Mouse (Mus musculus): Measurements from ENCODE around the gene Hspa8. TPM values are rescaled to one million over a fixed set of nuclear protein-coding genes. Genes with fewer than 3 reads are reported as not detected.
A peak's percentile ranks its signal among the peaks of the same experiment; 100 is the strongest.
"Not testable (repeated sequence)": the region's sequence is repeated elsewhere in the genome, so short reads cannot be mapped to it uniquely, and the experiment has no call there.

The Hspa8 gene
- polyA plus RNA-seq, 1 experiment from 2014 or later: 1,867 TPM

DNA sequence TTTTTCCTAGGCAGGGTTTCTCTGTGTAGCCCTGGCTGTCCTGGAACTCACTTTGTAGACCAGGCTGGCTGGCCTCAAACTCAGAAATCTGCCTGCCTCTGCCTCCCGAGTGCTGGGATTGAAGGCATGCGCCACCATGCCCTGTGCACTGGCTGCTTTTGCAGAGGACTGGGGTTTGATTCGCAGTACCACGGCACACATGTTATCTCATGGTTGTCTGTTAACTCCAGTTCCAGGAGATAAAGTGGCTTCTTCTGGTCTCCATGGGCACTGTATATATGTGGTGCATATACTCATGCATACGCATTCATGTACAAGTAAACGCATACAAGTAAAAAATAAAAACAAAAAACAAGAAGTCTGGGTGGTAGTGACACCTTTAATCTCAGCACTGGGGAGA, 14.0 kb upstream of the Hspa8 start:
- not testable (repeated sequence) for H3K27ac ChIP-seq; ATAC-seq (replicated peaks; ENCODE audit: insufficient number of reproducible peaks, insufficient read depth, low FRiP score, low read depth); H3K36me3 ChIP-seq; H3K4me3 ChIP-seq; H3K9ac ChIP-seq; H3K9me3 ChIP-seq (replicated peaks); H3K27me3 ChIP-seq; H3K4me2 ChIP-seq
- peaks cover 10% of the 10 kb centered on the region; the same call in 1 of the 2 replicates for H3K4me1 ChIP-seq (replicated peaks)
- WGBS: 91% methylated on average over 6 of the region's 6 CpGs

DNA sequence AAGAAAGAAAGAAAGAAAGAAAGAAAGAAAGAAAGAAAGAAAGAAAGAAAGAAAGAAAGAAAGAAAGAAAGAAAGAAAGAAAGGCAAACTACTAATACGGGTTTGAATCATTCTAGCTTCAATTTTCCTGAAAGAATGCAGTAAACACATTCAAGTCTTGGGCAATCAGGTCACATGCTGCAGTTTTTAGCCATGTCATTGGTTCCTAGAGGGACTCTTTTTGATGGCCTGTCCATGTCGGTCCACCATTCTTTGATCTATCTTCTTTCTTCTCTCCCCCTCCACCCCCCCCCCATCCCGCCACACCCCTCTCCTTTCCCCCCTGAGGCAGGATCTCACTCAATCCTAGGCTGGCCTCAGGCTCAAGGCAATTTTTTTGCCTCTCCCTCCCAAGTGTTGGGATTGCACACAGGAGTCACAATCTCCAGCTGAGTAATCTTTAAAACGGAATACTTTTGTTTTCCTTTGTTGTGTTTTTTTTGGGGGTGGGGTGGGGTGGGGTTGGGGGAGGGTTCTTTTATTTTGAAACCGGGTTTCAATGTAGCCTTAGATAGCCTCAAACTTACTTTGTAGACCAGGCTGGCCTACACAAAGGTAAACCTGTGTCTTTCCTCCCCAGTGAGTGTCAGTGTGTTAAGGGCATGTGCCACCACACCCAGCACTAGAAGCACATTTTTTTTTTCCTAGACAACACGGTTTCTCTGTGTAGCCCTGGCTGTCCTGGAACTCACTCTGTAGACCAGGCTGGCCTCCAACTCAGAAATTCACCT, 8.7 kb upstream of the Hspa8 start:
- H3K9me3 ChIP-seq (replicated peaks): no peaks in the 10 kb centered on the region
- H3K27me3 ChIP-seq: no peaks in the 10 kb centered on the region
- H3K4me1 ChIP-seq (replicated peaks): peaks cover 9% of the 10 kb centered on the region
- no peak overlapping the region for H3K4me3 ChIP-seq
- no peak overlapping the region for H3K9ac ChIP-seq
- no peaks in the 10 kb centered on the region for H3K36me3 ChIP-seq
- 73% methylated on average over 6 of the region's 6 CpGs for WGBS
- H3K27ac ChIP-seq: no peak overlapping the region
- ATAC-seq (replicated peaks; ENCODE audit: insufficient number of reproducible peaks, insufficient read depth, low FRiP score, low read depth): no peak
- H3K4me2 ChIP-seq: no peak overlapping the region

DNA sequence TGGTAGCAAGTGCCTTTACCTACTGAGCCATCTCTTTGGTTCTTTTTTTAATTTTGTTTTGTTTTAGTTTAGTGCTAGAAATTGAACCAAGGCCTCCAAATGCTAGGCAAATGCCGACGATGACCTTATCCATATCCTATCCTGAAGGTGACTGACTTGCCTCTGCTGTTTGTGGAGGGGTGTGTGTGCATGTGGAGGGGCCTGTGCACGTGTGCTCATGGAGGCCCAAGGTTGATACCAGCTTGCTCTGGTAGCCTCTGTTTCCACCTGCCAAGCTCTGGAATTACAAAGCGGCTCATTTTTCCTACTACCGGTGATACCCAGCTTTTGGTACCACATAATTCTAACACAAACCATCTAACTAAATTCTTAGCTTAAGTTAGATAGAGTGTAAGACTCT, 7.2 kb upstream of the Hspa8 start:
- Histone ChIP-seq H3K27me3 (no peaks in the 10 kb centered on the region), H3K27ac (no peak overlapping the region), H3K4me3 (no peak overlapping the region), H3K9me3 (replicated peaks) (no peaks in the 10 kb centered on the region), H3K4me1 (replicated peaks) (peaks cover 14% of the 10 kb centered on the region), H3K9ac (no peak overlapping the region), H3K4me2 (no peak overlapping the region), H3K36me3 (no peaks in the 10 kb centered on the region)
- WGBS: 91% methylated on average over 5 of the region's 5 CpGs
- no peak for ATAC-seq (replicated peaks; ENCODE audit: insufficient number of reproducible peaks, insufficient read depth, low FRiP score, low read depth)

GRCm38 (mm10) chr9:40794251-40794650, 6.5 kb upstream of the Hspa8 start:
- Histone ChIP-seq H3K9me3 (replicated peaks) (no peaks in the 10 kb centered on the region), H3K4me3 (no peak overlapping the region), H3K4me1 (replicated peaks) (peaks cover 20% of the 10 kb centered on the region), H3K27me3 (no peaks in the 10 kb centered on the region), H3K9ac (no peak overlapping the region), H3K27ac (no peak overlapping the region), H3K36me3 (no peaks in the 10 kb centered on the region), H3K4me2 (no peak overlapping the region)
- ATAC-seq (replicated peaks; ENCODE audit: insufficient number of reproducible peaks, insufficient read depth, low FRiP score, low read depth): no peak
- 46% methylated on average over 5 of the region's 5 CpGs for WGBS

- H3K9me3 ChIP-seq (replicated peaks): no peaks in the 10 kb centered on the region
- no peak overlapping the region for H3K4me2 ChIP-seq
- no peak overlapping the region for H3K9ac ChIP-seq
- peaks cover 24% of the 10 kb centered on the region for H3K4me1 ChIP-seq (replicated peaks)
- no peaks in the 10 kb centered on the region for H3K36me3 ChIP-seq
- no peak overlapping the region for H3K4me3 ChIP-seq
- ATAC-seq (replicated peaks; ENCODE audit: insufficient number of reproducible peaks, insufficient read depth, low FRiP score, low read depth): no peak
- H3K27me3 ChIP-seq: no peaks in the 10 kb centered on the region
- H3K27ac ChIP-seq: no peak overlapping the region
- 56% methylated on average over 5 of the region's 5 CpGs for WGBS
Measured at GRCm38 (mm10) chr9:40794926-40795325, 5.9 kb upstream of the Hspa8 start.

- Histone ChIP-seq H3K36me3 (no peaks in the 10 kb centered on the region), H3K9me3 (replicated peaks) (no peaks in the 10 kb centered on the region), H3K4me3 (no peak overlapping the region), H3K4me1 (replicated peaks) (peaks cover 24% of the 10 kb centered on the region), H3K27ac (peak overlapping the region; percentile 63; the same call in 1 of the 2 replicates), H3K27me3 (no peaks in the 10 kb centered on the region), H3K4me2 (no peak overlapping the region), H3K9ac (no peak overlapping the region)
- ATAC-seq (replicated peaks; ENCODE audit: insufficient number of reproducible peaks, insufficient read depth, low FRiP score, low read depth): no peak
- 36% methylated on average over 2 of the region's 2 CpGs for whole genome bisulfite sequencing
Measured at GRCm38 (mm10) chr9:40795562-40795961, 5.2 kb upstream of the Hspa8 start.

DNA sequence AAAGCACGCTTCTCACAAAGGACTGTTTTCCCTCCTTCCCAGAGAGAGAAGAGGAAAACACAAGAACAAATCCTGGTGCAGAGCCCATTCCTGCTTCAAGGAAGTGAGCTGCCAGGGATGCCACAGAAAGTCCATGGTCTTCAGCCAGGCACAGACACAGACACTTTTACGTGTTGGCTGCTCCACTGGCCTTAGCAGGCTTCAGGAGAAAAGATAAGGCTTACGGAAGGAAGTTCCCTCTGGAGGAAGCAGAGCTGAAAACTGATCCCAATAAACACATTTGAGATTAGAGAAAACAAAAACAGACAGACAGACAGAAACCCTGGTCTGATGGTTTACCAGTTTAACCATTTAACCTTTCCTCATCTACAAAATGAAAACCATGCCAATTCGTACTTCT, 4.7 kb upstream of the Hspa8 start:
- H3K27ac ChIP-seq: peak overlapping the region; percentile 63

GRCm38 (mm10) chr9:40798247-40798960, 2.4 kb upstream of the Hspa8 start:
- no peak for ATAC-seq (replicated peaks; ENCODE audit: insufficient number of reproducible peaks, insufficient read depth, low FRiP score, low read depth)
- Histone ChIP-seq H3K27me3 (no peaks in the 10 kb centered on the region), H3K36me3 (peaks cover 1% of the 10 kb centered on the region), H3K9me3 (replicated peaks) (no peaks in the 10 kb centered on the region), H3K4me1 (replicated peaks) (peaks cover 28% of the 10 kb centered on the region), H3K27ac (peak overlapping the region; percentile 95), H3K4me2 (no peak overlapping the region), H3K4me3 (no peak overlapping the region), H3K9ac (no peak overlapping the region)
- WGBS: 65% methylated on average over 9 of the region's 9 CpGs

More for the DNA sequence above, 4.7 kb upstream of the Hspa8 start:
- whole genome bisulfite sequencing: 39% methylated on average over 4 of the region's 4 CpGs
- no peaks in the 10 kb centered on the region for H3K9me3 ChIP-seq (replicated peaks)
- no peaks in the 10 kb centered on the region for H3K27me3 ChIP-seq
- H3K36me3 ChIP-seq: no peaks in the 10 kb centered on the region
- H3K4me3 ChIP-seq: no peak overlapping the region
- H3K9ac ChIP-seq: no peak overlapping the region
- no peak for ATAC-seq (replicated peaks; ENCODE audit: insufficient number of reproducible peaks, insufficient read depth, low FRiP score, low read depth)
- peaks cover 24% of the 10 kb centered on the region for H3K4me1 ChIP-seq (replicated peaks)
- H3K4me2 ChIP-seq: no peak overlapping the region

DNA sequence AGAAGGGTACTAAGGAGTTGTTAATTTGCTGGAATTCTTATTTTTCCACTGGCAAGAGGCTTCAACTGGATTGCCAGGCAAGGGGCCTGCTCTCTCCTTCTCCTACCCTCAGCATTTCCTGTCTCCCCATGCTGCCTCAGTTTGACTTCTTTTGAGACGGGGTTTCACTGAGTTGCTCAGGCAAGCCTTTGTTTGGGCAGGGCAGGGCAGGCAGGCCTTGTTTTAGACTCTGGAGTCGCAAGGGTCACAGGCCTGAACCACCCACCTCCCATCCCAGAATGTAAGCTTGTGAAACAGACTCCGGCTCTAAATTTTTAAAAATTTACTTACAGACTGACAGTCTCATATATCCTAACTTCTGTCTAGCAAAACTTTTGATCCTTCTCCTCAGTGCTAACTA, 1.7 kb upstream of the Hspa8 start:
- no peak for ATAC-seq (replicated peaks; ENCODE audit: insufficient number of reproducible peaks, insufficient read depth, low FRiP score, low read depth)
- no peak overlapping the region for H3K4me3 ChIP-seq
- peak overlapping the region; percentile 64; the same call in 1 of the 2 replicates for H3K4me2 ChIP-seq
- 57% methylated on average over 3 of the region's 3 CpGs for WGBS
- peaks cover 35% of the 10 kb centered on the region for H3K4me1 ChIP-seq (replicated peaks)
- H3K9ac ChIP-seq: 0 out of 2 replicates have a peak overlapping the region, but pooled peaks have one; percentile 14
- H3K27ac ChIP-seq: peak overlapping the region; percentile 95
- no peaks in the 10 kb centered on the region for H3K27me3 ChIP-seq
- H3K9me3 ChIP-seq (replicated peaks): no peaks in the 10 kb centered on the region
- peaks cover 8% of the 10 kb centered on the region for H3K36me3 ChIP-seq

DNA sequence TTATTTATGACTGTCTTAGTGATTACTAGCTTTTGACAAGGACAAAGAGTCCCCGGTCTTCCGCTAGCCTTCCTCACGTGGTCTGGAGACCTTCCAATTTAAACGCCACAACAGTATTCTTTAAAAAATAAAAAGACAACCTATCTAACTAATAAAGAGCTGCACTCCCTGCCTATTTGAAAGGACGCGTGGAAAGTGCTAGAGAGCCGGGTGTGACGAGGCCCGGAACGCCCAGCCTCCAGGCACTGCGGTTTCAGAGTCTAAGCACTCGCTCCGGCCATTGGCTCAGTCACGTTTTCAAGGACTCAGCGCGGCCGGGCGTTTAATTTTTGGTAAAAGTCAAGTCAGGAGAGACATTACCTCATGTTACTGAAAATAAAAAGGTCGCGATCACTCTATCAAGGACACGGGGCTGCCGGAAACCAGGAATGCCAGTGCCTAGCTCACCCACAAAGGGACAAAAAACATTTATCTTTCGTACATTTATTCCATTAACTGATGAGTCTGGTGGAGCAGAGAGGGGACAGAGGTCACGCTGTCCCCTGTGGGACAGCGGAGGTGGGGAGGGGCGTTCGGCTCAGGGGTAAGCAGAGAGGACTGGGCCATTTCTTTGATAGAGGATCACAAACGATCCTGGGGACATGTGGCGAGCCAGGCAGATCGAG, 815 bp upstream of the Hspa8 start:
- Histone ChIP-seq H3K9ac (peak overlapping the region; percentile 72), H3K27me3 (no peaks in the 10 kb centered on the region), H3K27ac (peak overlapping the region; percentile 95), H3K4me1 (replicated peaks) (peaks cover 40% of the 10 kb centered on the region), H3K4me2 (peak overlapping the region; percentile 64), H3K9me3 (replicated peaks) (no peaks in the 10 kb centered on the region), H3K36me3 (peaks cover 14% of the 10 kb centered on the region), H3K4me3 (peak overlapping the region; percentile 75)
- peak; percentile 14 for ATAC-seq (replicated peaks; ENCODE audit: insufficient number of reproducible peaks, insufficient read depth, low FRiP score, low read depth)
- WGBS: under 1% methylated on average over 30 of the region's 30 CpGs
